Mouse (Mus musculus) monocyte, adult 2 months (primary cell): ENCODE results near the gene 4931428F04Rik.

Source experiments
- DNase-seq, 2 experiments: peaks; one replicate each; pipeline ENCODE4 v3.0.0; 2022; ENCODE audit warnings: low spot score in 2 of 2, low read depth in 1 of 2

The 4931428F04Rik gene

GRCm38 (mm10) chr8:105231503-105232320 is 58.0 kb downstream of the 4931428F04Rik start:
- no peak for DNase-seq
